Mouse (Mus musculus): Measurements from ENCODE around the gene Igf2bp2. TPM values are rescaled to one million over a fixed set of nuclear protein-coding genes. Genes with fewer than 3 reads are reported as not detected.

Igf2bp2 gene
- total RNA-seq, 1 experiment: 24.3 TPM

DNA sequence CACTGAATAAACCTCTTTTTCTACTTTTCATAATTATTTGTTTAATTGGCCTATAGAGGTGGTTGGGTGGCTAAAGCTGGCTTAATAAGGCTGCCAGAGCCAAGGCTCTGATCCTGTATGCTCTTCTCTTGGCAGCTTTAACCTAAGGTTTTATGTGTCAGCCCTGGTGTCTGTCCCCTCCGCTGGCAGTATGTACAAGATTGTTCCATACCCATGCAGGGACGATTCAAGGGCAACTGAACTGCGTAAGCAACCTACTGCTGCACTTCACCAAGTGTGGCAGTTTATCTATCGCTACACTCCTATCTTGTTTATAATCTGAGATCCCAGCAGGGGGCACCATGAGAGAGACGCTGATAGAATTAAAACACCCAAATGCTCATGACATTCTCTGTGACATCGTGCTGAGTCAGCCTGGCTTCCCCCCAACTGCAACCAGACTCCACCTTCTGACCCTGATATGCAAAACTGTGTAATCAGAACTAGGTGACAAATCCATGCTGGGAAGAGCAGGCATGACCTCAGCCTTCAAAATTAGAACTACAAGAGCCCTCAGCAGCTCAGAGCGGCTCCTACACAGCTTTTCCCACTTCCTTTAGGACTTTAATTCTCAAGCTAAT is 55.1 kb downstream of the Igf2bp2 start:
- Histone ChIP-seq H3K4me3 (ENCODE audit: insufficient read depth in 1 of 2, low read depth in 1 of 2, low read length in 2 of 2, poor library complexity in 1 of 2, severe bottlenecking in 1 of 2) (no peak overlapping the region), H3K9ac (ENCODE audit: insufficient read depth, low read depth, low read length, poor library complexity, severe bottlenecking) (no peak overlapping the region), H3K4me1 (ENCODE audit: control insufficient read depth in 2 of 2, insufficient read depth in 2 of 2, low read length in 2 of 2, poor library complexity in 1 of 2) (peaks cover 0 to 13% of the 10 kb centered on the region in 2 experiments; a peak in 3 of 4 replicates), H3K9me3 (ENCODE audit: control insufficient read depth, insufficient read depth, low read depth, low read length) (no peaks in the 10 kb centered on the region), H3K36me3 (ENCODE audit: control insufficient read depth, insufficient read depth, low read length, poor library complexity, severe bottlenecking) (no peaks in the 10 kb centered on the region), H3K27ac (ENCODE audit: insufficient read depth, low read depth, low read length, poor library complexity, severe bottlenecking) (no peak overlapping the region)
- TF ChIP-seq CHD2 (IDR thresholded peaks at IDR 0.05; ENCODE audit: low read depth, low read length) (no peak), MAFK (IDR thresholded peaks at IDR 0.05; ENCODE audit: insufficient read depth, low read depth, low read length) (peak; percentile 86)
- DNase-seq (ENCODE audit: low read depth, low spot score): no peak
- in situ Hi-C loops (cut with MboI; ENCODE audit: low sequenced_read_pairs in 2 of 2, unreplicated experiment in 2 of 2): no loop called here

DNA sequence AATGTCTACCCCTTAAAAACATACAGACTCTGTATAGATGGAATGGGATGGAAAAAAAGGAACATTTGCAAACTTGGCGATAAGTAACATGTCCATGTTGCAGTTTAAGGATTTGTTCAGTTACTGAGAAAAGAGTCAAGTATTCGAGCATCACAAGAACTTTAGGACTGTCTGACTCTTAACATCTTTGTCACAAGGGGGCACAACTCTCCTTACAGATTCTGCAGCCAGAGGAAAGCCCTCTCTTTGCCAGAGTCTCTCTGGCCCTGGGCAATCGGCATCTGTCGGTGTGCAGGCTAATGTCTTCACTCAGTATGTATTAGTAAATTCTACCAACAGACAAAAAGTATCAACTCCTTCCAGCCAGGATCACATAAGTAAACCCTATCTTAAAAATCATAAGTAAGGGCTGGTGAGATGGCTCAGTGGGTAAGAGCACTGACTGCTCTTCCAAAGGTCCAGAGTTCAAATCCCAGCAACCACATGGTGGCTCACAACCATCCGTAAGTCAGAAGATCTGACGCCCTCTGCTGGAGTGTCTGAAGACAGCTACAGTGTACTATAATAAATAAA is 57.0 kb downstream of the Igf2bp2 start:
- no peaks in the 10 kb centered on the region for H3K36me3 ChIP-seq (ENCODE audit: control insufficient read depth, insufficient read depth, low read length, poor library complexity, severe bottlenecking)
- no peak for DNase-seq (ENCODE audit: low read depth, low spot score)
- H3K27ac ChIP-seq (ENCODE audit: insufficient read depth, low read depth, low read length, poor library complexity, severe bottlenecking): no peak overlapping the region
- no peak overlapping the region for H3K9ac ChIP-seq (ENCODE audit: insufficient read depth, low read depth, low read length, poor library complexity, severe bottlenecking)
- no peak for TF ChIP-seq CHD2 (IDR thresholded peaks at IDR 0.05; ENCODE audit: low read depth, low read length)
- no peak for TF ChIP-seq HCFC1 (IDR thresholded peaks at IDR 0.05; ENCODE audit: borderline replicate concordance, insufficient read depth, low read length)
- no peak for TF ChIP-seq ZC3H11A (IDR thresholded peaks at IDR 0.05; ENCODE audit: borderline replicate concordance, low read depth, low read length)
- TF ChIP-seq ZNF384 (IDR thresholded peaks at IDR 0.05; ENCODE audit: low read depth, low read length): no peak
- no peak for TF ChIP-seq MAFK (IDR thresholded peaks at IDR 0.05; ENCODE audit: insufficient read depth, low read depth, low read length)
- no peaks in the 10 kb centered on the region for H3K9me3 ChIP-seq (ENCODE audit: control insufficient read depth, insufficient read depth, low read depth, low read length)
- H3K4me1 ChIP-seq (ENCODE audit: control insufficient read depth in 2 of 2, insufficient read depth in 2 of 2, low read length in 2 of 2, poor library complexity in 1 of 2): peaks cover 0 to 13% of the 10 kb centered on the region in 2 experiments; a peak in 2 of 4 replicates
- in situ Hi-C loops (cut with MboI; ENCODE audit: low sequenced_read_pairs in 2 of 2, unreplicated experiment in 2 of 2): no loop called here
- no peak overlapping the region for H3K4me3 ChIP-seq (ENCODE audit: insufficient read depth in 1 of 2, low read depth in 1 of 2, low read length in 2 of 2, poor library complexity in 1 of 2, severe bottlenecking in 1 of 2)

DNA sequence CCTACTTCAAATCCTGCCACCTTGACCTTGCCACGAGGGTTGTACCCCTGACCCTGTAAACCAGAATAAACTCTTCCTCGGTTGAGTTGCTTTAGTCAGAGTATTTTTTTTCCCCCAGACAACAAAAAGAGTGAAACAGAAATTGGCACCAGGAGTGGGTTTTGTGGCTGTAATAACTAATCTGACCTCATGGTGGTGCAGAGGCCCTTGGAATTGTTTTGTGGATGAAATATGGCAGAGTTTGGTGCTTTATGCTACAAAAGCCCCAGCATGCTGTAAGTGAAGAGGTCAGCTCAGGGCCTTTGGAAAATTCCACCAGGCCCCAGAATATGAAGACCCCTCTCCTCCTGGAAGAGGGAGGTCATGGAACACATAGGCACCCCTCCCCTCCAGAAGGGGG is 63.0 kb downstream of the Igf2bp2 start:
- Histone ChIP-seq H3K4me1 (ENCODE audit: control insufficient read depth in 2 of 2, insufficient read depth in 2 of 2, low read length in 2 of 2, poor library complexity in 1 of 2) (peaks cover 1 to 8% of the 10 kb centered on the region in 2 experiments; a peak in 2 of 4 replicates), H3K27ac (ENCODE audit: insufficient read depth, low read depth, low read length, poor library complexity, severe bottlenecking) (no peak overlapping the region), H3K36me3 (ENCODE audit: control insufficient read depth, insufficient read depth, low read length, poor library complexity, severe bottlenecking) (no peaks in the 10 kb centered on the region), H3K4me3 (ENCODE audit: insufficient read depth in 1 of 2, low read depth in 1 of 2, low read length in 2 of 2, poor library complexity in 1 of 2, severe bottlenecking in 1 of 2) (no peak overlapping the region), H3K9ac (ENCODE audit: insufficient read depth, low read depth, low read length, poor library complexity, severe bottlenecking) (no peak overlapping the region), H3K9me3 (ENCODE audit: control insufficient read depth, insufficient read depth, low read depth, low read length) (no peaks in the 10 kb centered on the region)
- no peak for TF ChIP-seq CHD2 (IDR thresholded peaks at IDR 0.05; ENCODE audit: low read depth, low read length)
- no peak for TF ChIP-seq ZC3H11A (IDR thresholded peaks at IDR 0.05; ENCODE audit: borderline replicate concordance, low read depth, low read length)
- TF ChIP-seq HCFC1 (IDR thresholded peaks at IDR 0.05; ENCODE audit: borderline replicate concordance, insufficient read depth, low read length): no peak
- TF ChIP-seq MAFK (IDR thresholded peaks at IDR 0.05; ENCODE audit: insufficient read depth, low read depth, low read length): no peak
- TF ChIP-seq ZNF384 (IDR thresholded peaks at IDR 0.05; ENCODE audit: low read depth, low read length): no peak
- in situ Hi-C loops (cut with MboI; ENCODE audit: low sequenced_read_pairs in 2 of 2, unreplicated experiment in 2 of 2): no loop called here
- DNase-seq (ENCODE audit: low read depth, low spot score): no peak

DNA sequence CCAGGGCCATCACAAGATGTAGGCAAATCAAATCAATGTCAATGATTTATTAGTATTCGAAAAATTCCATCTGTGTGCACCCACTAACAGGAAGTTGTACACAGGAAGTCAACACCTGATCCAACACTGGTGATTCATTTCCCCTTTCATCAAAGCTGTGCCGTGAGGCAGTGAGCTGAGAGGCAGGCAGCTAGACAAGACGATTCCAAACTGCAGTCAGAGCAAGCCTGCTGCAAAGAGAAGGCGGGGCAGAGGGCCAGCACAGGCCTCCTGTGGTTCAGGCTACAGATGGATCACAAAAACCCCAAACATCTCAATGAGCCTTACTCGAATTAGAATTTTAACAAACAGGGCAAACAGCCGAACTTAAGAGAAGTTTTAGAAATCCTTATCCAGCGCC is 65.4 kb downstream of the Igf2bp2 start:
- no peaks in the 10 kb centered on the region for H3K9me3 ChIP-seq (ENCODE audit: control insufficient read depth, insufficient read depth, low read depth, low read length)
- peaks cover 1 to 17% of the 10 kb centered on the region in 2 experiments; a peak in 2 of 4 replicates for H3K4me1 ChIP-seq (ENCODE audit: control insufficient read depth in 2 of 2, insufficient read depth in 2 of 2, low read length in 2 of 2, poor library complexity in 1 of 2)
- in situ Hi-C loops (cut with MboI; ENCODE audit: low sequenced_read_pairs in 2 of 2, unreplicated experiment in 2 of 2): no loop called here
- peak overlapping the region; percentile 59; the same call in 1 of the 2 replicates for H3K27ac ChIP-seq (ENCODE audit: insufficient read depth, low read depth, low read length, poor library complexity, severe bottlenecking)
- H3K9ac ChIP-seq (ENCODE audit: insufficient read depth, low read depth, low read length, poor library complexity, severe bottlenecking): peak overlapping the region; percentile 23; the same call in 1 of the 2 replicates
- H3K36me3 ChIP-seq (ENCODE audit: control insufficient read depth, insufficient read depth, low read length, poor library complexity, severe bottlenecking): no peaks in the 10 kb centered on the region
- peak overlapping the region; percentile 1 to 8; a peak in 3 of 4 replicates for H3K4me3 ChIP-seq (ENCODE audit: insufficient read depth in 1 of 2, low read depth in 1 of 2, low read length in 2 of 2, poor library complexity in 1 of 2, severe bottlenecking in 1 of 2)
- TF ChIP-seq ZC3H11A (IDR thresholded peaks at IDR 0.05; ENCODE audit: borderline replicate concordance, low read depth, low read length) (no peak), HCFC1 (IDR thresholded peaks at IDR 0.05; ENCODE audit: borderline replicate concordance, insufficient read depth, low read length) (no peak), MAFK (IDR thresholded peaks at IDR 0.05; ENCODE audit: insufficient read depth, low read depth, low read length) (no peak), ZNF384 (IDR thresholded peaks at IDR 0.05; ENCODE audit: low read depth, low read length) (no peak), CHD2 (IDR thresholded peaks at IDR 0.05; ENCODE audit: low read depth, low read length) (no peak)
- no peak for DNase-seq (ENCODE audit: low read depth, low spot score)
